Mouse (Mus musculus): ENCODE measurements around the gene Krtap5-2.
"Not testable (repeated sequence)": the region's sequence is repeated elsewhere in the genome, so short reads cannot be mapped to it uniquely, and the experiment has no call there.

The Krtap5-2 gene

GRCm38 (mm10) chr7:142143506-142144010 lies 32.2 kb downstream of the Krtap5-2 start:
- in situ Hi-C loops (cut with MboI; ENCODE audit: low sequenced_read_pairs) = not testable (repeated sequence)

DNA sequence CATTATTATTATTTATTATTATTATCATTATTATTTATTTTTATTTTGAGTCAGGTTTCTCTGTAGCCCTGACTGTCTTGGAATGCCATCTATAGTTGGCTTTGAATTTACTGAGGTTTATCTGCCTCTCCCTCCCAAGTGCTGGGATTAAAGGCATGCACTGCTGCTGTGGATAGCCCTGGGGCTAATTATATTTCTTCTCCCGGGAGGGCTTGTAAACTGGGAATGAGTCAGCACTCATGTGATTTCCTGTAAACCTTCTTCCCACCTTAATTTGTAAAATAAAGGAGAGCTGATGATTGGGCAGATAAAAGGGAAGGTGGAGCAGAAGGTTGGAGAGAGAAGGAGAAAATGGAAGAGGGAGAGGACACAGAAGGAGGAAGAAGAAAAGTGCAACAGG lies 35.1 kb downstream of the Krtap5-2 start:
- in situ Hi-C loops (cut with MboI; ENCODE audit: low sequenced_read_pairs) = no loop called here

- in situ Hi-C loops (cut with MboI; ENCODE audit: low sequenced_read_pairs) = not testable (repeated sequence)
These were observed 39.9 kb downstream of the Krtap5-2 start, which contains the start of gene Gm39115 for GRCm38 (mm10) chr7:142135934-142136333. Gene Gm39115 (minus strand): TSS chr7:142136034.

DNA sequence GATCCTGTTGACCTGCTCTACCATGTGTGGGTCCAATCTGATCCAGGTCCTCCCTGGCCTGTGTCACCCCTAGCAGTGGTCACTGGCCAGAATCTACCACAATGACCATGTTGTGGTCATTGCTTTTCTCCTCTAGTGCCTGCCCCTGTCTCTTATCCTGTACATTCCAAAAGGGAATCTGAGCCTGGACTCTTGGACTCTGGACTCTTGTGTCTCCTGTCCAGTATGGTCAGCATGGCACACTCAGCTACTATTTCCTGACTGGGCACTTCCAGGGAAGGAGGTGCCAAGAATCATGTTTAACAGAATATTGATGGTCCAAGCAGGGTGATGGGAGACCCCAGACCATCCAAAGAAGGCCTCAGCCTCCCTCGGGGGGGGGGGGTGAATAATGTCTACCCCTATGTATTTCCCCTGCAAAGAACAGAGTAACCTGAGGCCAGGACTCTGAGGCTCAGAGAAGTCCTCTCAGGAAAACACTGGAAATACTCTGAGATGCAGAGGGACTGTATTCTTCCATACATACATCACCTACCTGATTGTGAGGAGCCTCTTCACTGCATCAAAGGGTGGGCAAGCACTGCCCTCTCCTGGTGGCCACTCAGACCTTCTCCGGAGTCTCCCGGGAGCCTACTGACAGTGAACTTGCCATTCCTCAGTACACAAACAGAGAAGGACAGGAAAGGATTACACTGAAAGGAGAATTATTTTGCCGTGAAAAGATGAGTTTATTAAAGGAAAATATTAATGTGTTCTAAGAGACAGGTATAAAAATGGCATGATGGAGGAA lies 41.4 kb downstream of the Krtap5-2 start:
- in situ Hi-C loops (cut with MboI; ENCODE audit: low sequenced_read_pairs) = no loop called here

DNA sequence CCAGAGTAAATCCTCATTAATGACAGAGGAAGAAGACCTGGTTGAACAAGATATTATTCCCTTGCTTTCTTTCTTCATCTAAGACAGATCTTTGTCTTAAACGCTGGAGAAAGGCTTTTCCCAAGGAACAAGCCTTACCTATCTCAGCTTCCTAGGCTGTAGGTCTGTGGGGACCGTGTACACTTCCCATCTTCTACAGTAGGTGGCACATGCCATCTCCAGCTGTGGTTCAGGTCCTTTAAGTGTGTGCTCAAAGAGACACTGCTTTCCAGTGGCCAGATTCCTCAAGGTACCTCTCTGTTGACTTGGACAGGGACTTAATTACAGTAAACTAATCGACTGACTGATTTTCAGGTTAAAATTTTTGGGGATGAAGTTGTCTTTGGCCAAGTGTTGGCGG lies 47.0 kb downstream of the Krtap5-2 start:
- in situ Hi-C loops (cut with MboI; ENCODE audit: low sequenced_read_pairs) = no loop called here
